Mouse (Mus musculus) midbrain, embryonic 14.5 days (tissue): ENCODE measurements around the gene Fyn. TPM values are rescaled to one million over a fixed set of nuclear protein-coding genes. Genes with fewer than 3 reads are reported as not detected.

Experiments
- ATAC-seq: fragments of 200-750 bp; cut with Nextera tagmentation; 2 replicates; pipeline ENCODE4 v1.8.0; 2017; ENCODE audit warnings: moderate number of reproducible peaks, moderate library complexity; ENCODE audit not compliant: low FRiP score, low TSS enrichment
- DNase-seq: peaks from one replicate; pipeline ENCODE4 v3.0.0-alpha.2; 2015
- H3K27ac ChIP-seq: fragments of 300-500 bp; sonication (generic); replicated peaks from 2 replicates; pipeline ENCODE4 v1.5.1; 2014; ENCODE audit warnings: mild to moderate bottlenecking, low read depth, low read length, moderate library complexity
- H3K27me3 ChIP-seq: fragments of 300-500 bp; sonication (generic); 2 replicates; pipeline ENCODE4 v1.6.1; 2014; ENCODE audit warnings: low read length, control low read depth, mixed read lengths; ENCODE audit not compliant: control insufficient read depth, insufficient read depth
- H3K36me3 ChIP-seq: fragments of 300-500 bp; sonication (generic); 2 replicates; pipeline ENCODE4 v1.6.1; 2014; ENCODE audit warnings: low read length, control low read depth; ENCODE audit not compliant: control insufficient read depth, insufficient read depth
- H3K4me1 ChIP-seq: fragments of 300-500 bp; sonication (generic); 2 replicates; pipeline ENCODE4 v1.6.1; 2014; ENCODE audit warnings: mild to moderate bottlenecking, antibody characterized with exemption, low read length, control low read depth; ENCODE audit not compliant: control insufficient read depth, insufficient read depth
- H3K4me2 ChIP-seq: fragments of 300-500 bp; sonication (generic); 2 replicates; pipeline ENCODE4 v1.6.1; 2014; ENCODE audit warnings: mild to moderate bottlenecking, low read length, moderate library complexity
- H3K4me3 ChIP-seq: fragments of 300-500 bp; sonication (generic); replicated peaks from 2 replicates; pipeline ENCODE4 v1.5.1; 2014; ENCODE audit warnings: low read depth, low read length
- H3K9ac ChIP-seq: fragments of 300-500 bp; sonication (generic); replicated peaks from 2 replicates; pipeline ENCODE4 v1.6.1; 2014; ENCODE audit warnings: mild to moderate bottlenecking, low read length, moderate library complexity
- H3K9me3 ChIP-seq: fragments of 300-500 bp; sonication (generic); 2 replicates; pipeline ENCODE4 v1.6.1; 2016; ENCODE audit warnings: low read length, control low read depth, mixed read lengths; ENCODE audit not compliant: control insufficient read depth
- WGBS: fragments of 180-500 bp; shearing (Covaris S2); extraction: QIAGEN DNeasy Blood & Tissue Kit; methylation state at CpG from one replicate; pipeline ENCODE4 v1.1.7; 2014; 5-methylcytosine and 5-hydroxymethylcytosine counted together
- polyA plus RNA-seq: library from polyadenylated mRNA; unstranded; fragments of >200 nt; fragmentation: Nextera tagmentation; extraction: Ambion mirVana; gene quantifications from 2 replicates; pipeline ENCODE4 v1.2.1, GENCODE M21; 2014

Fyn gene
- polyA plus RNA-seq, 1 experiment from 2014 or later, result 90.8 TPM

- ATAC-seq (no peak), DNase-seq (no peak)
- Histone ChIP-seq H3K27ac (0 out of 2 replicates have a peak overlapping the region, but pooled peaks have one; percentile 14), H3K27me3 (no peaks in the 10 kb centered on the region), H3K9ac (no peak overlapping the region), H3K4me3 (no peak overlapping the region), H3K4me1 (peaks cover 17% of the 10 kb centered on the region), H3K9me3 (no peaks in the 10 kb centered on the region), H3K36me3 (peaks cover 20% of the 10 kb centered on the region), H3K4me2 (no peak overlapping the region)
- WGBS, result 79% methylated on average over 5 of the region's 5 CpGs
Measured at GRCm38 (mm10) chr10:39521861-39522391, 153.3 kb downstream of the Fyn start.

- peaks cover 13% of the 10 kb centered on the region for H3K4me1 ChIP-seq
- 57% methylated on average over 11 of the region's 11 CpGs for WGBS
Measured at GRCm38 (mm10) chr10:39522857-39523614, 154.4 kb downstream of the Fyn start.

GRCm38 (mm10) chr10:39524355-39524754, 155.7 kb downstream of the Fyn start:
- H3K4me1 ChIP-seq, result peaks cover 18% of the 10 kb centered on the region
- no peaks in the 10 kb centered on the region for H3K9me3 ChIP-seq
- H3K9ac ChIP-seq, result no peak overlapping the region
- 50% methylated on average over 8 of the region's 8 CpGs for WGBS
- no peak overlapping the region for H3K4me2 ChIP-seq
- peaks cover 32% of the 10 kb centered on the region for H3K36me3 ChIP-seq
- ATAC-seq (no peak), DNase-seq (no peak)
- H3K27ac ChIP-seq, result peak overlapping the region; percentile 15
- no peak overlapping the region for H3K4me3 ChIP-seq
- H3K27me3 ChIP-seq, result no peaks in the 10 kb centered on the region

More at GRCm38 (mm10) chr10:39522857-39523614, 154.4 kb downstream of the Fyn start:
- Histone ChIP-seq H3K36me3 (peaks cover 28% of the 10 kb centered on the region), H3K27me3 (no peaks in the 10 kb centered on the region), H3K4me3 (no peak overlapping the region), H3K27ac (peak overlapping the region; percentile 37; the same call in 1 of the 2 replicates), H3K9ac (no peak overlapping the region), H3K9me3 (no peaks in the 10 kb centered on the region), H3K4me2 (no peak overlapping the region)
- ATAC-seq (no peak), DNase-seq (no peak)

GRCm38 (mm10) chr10:39525431-39525830, 156.8 kb downstream of the Fyn start:
- Histone ChIP-seq H3K36me3 (peaks cover 37% of the 10 kb centered on the region), H3K27me3 (no peaks in the 10 kb centered on the region), H3K4me1 (peaks cover 18% of the 10 kb centered on the region), H3K4me2 (no peak overlapping the region), H3K9ac (no peak overlapping the region), H3K4me3 (no peak overlapping the region), H3K27ac (0 out of 2 replicates have a peak overlapping the region, but pooled peaks have one; percentile 15), H3K9me3 (no peaks in the 10 kb centered on the region)
- WGBS, result 83% methylated on average over 13 of the region's 13 CpGs
- no peak for DNase-seq
- no peak for ATAC-seq

GRCm38 (mm10) chr10:39527113-39527512, 158.5 kb downstream of the Fyn start:
- Histone ChIP-seq H3K4me1 (peaks cover 16% of the 10 kb centered on the region), H3K36me3 (peaks cover 39% of the 10 kb centered on the region), H3K9ac (no peak overlapping the region), H3K4me2 (no peak overlapping the region), H3K4me3 (no peak overlapping the region), H3K9me3 (no peaks in the 10 kb centered on the region), H3K27ac (no peak overlapping the region), H3K27me3 (no peaks in the 10 kb centered on the region)
- DNase-seq (no peak), ATAC-seq (no peak)
- WGBS, result 16% methylated on average over 3 of the region's 5 CpGs

- DNase-seq, result peak; percentile 57
- peaks cover 46% of the 10 kb centered on the region for H3K36me3 ChIP-seq
Measured at GRCm38 (mm10) chr10:39529179-39529578, 160.5 kb downstream of the Fyn start.

GRCm38 (mm10) chr10:39532008-39532740, 163.5 kb downstream of the Fyn start:
- H3K27me3 ChIP-seq, result no peaks in the 10 kb centered on the region
- H3K4me2 ChIP-seq, result no peak overlapping the region
- no peak overlapping the region for H3K27ac ChIP-seq
- no peak overlapping the region for H3K4me3 ChIP-seq
- H3K9me3 ChIP-seq, result no peaks in the 10 kb centered on the region
- DNase-seq, result no peak
- peaks cover 44% of the 10 kb centered on the region for H3K4me1 ChIP-seq
- ATAC-seq, result no peak
- no peak overlapping the region for H3K9ac ChIP-seq
- H3K36me3 ChIP-seq, result peaks cover 47% of the 10 kb centered on the region
- WGBS, result 57% methylated on average over 20 of the region's 20 CpGs

More at GRCm38 (mm10) chr10:39529179-39529578, 160.5 kb downstream of the Fyn start:
- Histone ChIP-seq H3K27ac (peak overlapping the region; percentile 46), H3K4me2 (no peak overlapping the region), H3K4me3 (no peak overlapping the region), H3K9ac (no peak overlapping the region), H3K4me1 (peaks cover 18% of the 10 kb centered on the region), H3K9me3 (no peaks in the 10 kb centered on the region), H3K27me3 (no peaks in the 10 kb centered on the region)
- ATAC-seq, result no peak
- WGBS, result 40% methylated on average over 14 of the region's 14 CpGs

- H3K27me3 ChIP-seq, result no peaks in the 10 kb centered on the region
- 41% methylated on average over 7 of the region's 7 CpGs for WGBS
- DNase-seq (no peak), ATAC-seq (no peak)
- peaks cover 45% of the 10 kb centered on the region for H3K36me3 ChIP-seq
- H3K9ac ChIP-seq, result no peak overlapping the region
- H3K27ac ChIP-seq, result 0 out of 2 replicates have a peak overlapping the region, but pooled peaks have one; percentile 26
- H3K9me3 ChIP-seq, result no peaks in the 10 kb centered on the region
- H3K4me1 ChIP-seq, result peaks cover 51% of the 10 kb centered on the region
- no peak overlapping the region for H3K4me2 ChIP-seq
- no peak overlapping the region for H3K4me3 ChIP-seq
Measured at GRCm38 (mm10) chr10:39532823-39533222, 164.2 kb downstream of the Fyn start.
